Mouse (Mus musculus) mouse trophoblast stem cell (cell line): ENCODE data around the gene Usp2.

Experiments
- in situ Hi-C, 2 experiments: fragments of 300-500 bp; cut with MseI, MboI; formaldehyde crosslinking; loops; 2 replicates in 1 of 2; 3 replicates in 1 of 2; pipeline ENCODE4 v1.15.1; 2025

The Usp2 gene

GRCm38 (mm10) chr9:44066785-44067225 is at the start of gene Usp2:
Usp2 (plus strand) TSS chr9:44067021.
- in situ Hi-C loops = no loop called here

- in situ Hi-C loops = no loop called here
Measured at GRCm38 (mm10) chr9:44017846-44018245, 49.0 kb upstream of the Usp2 start.

- in situ Hi-C loops = no loop called here
Measured at GRCm38 (mm10) chr9:44020001-44020400, 46.8 kb upstream of the Usp2 start.

GRCm38 (mm10) chr9:44022100-44022847 is 44.5 kb upstream of the Usp2 start:
- in situ Hi-C loops = no loop called here

- in situ Hi-C loops = no loop called here
Measured at GRCm38 (mm10) chr9:44024096-44024495, 42.7 kb upstream of the Usp2 start.

- in situ Hi-C loops = no loop called here
Measured at GRCm38 (mm10) chr9:44029580-44030236, 37.1 kb upstream of the Usp2 start.

GRCm38 (mm10) chr9:44030646-44031045 is 36.2 kb upstream of the Usp2 start:
- in situ Hi-C loops = no loop called here

- in situ Hi-C loops = no loop called here
Measured at GRCm38 (mm10) chr9:44031079-44031478, 35.7 kb upstream of the Usp2 start.

- in situ Hi-C loops = no loop called here
Measured at GRCm38 (mm10) chr9:44031946-44032345, 34.9 kb upstream of the Usp2 start.

- in situ Hi-C loops = no loop called here
Measured at GRCm38 (mm10) chr9:44033317-44033716, 33.5 kb upstream of the Usp2 start.

GRCm38 (mm10) chr9:44033957-44034727 is 32.7 kb upstream of the Usp2 start:
- in situ Hi-C loops = no loop called here

GRCm38 (mm10) chr9:44037106-44037505 is 29.7 kb upstream of the Usp2 start:
- in situ Hi-C loops = no loop called here

GRCm38 (mm10) chr9:44041511-44042395 is 25.1 kb upstream of the Usp2 start:
- in situ Hi-C loops = no loop called here

- in situ Hi-C loops = no loop called here
Measured at GRCm38 (mm10) chr9:44042396-44042680, 24.5 kb upstream of the Usp2 start.

GRCm38 (mm10) chr9:44042836-44043707 is 23.7 kb upstream of the Usp2 start, which contains the start of gene Thy1:
Thy1 (plus strand) TSS chr9:44043384.
- in situ Hi-C loops = no loop called here

GRCm38 (mm10) chr9:44043708-44044425 is 23.0 kb upstream of the Usp2 start:
- in situ Hi-C loops = no loop called here

- in situ Hi-C loops = no loop called here
Measured at GRCm38 (mm10) chr9:44044426-44045157, 22.2 kb upstream of the Usp2 start.

- in situ Hi-C loops = no loop called here
Measured at GRCm38 (mm10) chr9:44045158-44045883, 21.5 kb upstream of the Usp2 start.

- in situ Hi-C loops = no loop called here
Measured at GRCm38 (mm10) chr9:44045884-44046272, 20.9 kb upstream of the Usp2 start.
